Mouse (Mus musculus) activated CD4-positive, CD25-positive, alpha-beta regulatory T cell (primary cell): ENCODE results near the gene Cltc. TPM values are rescaled to one million over a fixed set of nuclear protein-coding genes. Genes with fewer than 3 reads are reported as not detected.

Source experiments
- polyA plus RNA-seq, 2 experiments: library from polyadenylated mRNA; unstranded; fragments of 100-300 nt; shearing (Covaris generic); gene quantifications; one replicate each; pipeline ENCODE4 v1.2.1; 2017

The Cltc gene
- 100 to 1,000 TPM in 1 of 2 experiments, 10 to 100 TPM in 1; 98.2 to 138 TPM for polyA plus RNA-seq

GRCm38 (mm10) chr11:86757480-86758371 lies at the start of gene Cltc:
Gene Cltc, minus strand, starts transcription at chr11:86757565.

GRCm38 (mm10) chr11:86683395-86684125 lies 73.8 kb downstream of the Cltc start, which contains the start of the genes Vmp1 and Ptrh2:
Gene Vmp1, minus strand, starts transcription at chr11:86683836.
Gene Ptrh2, plus strand, starts transcription at chr11:86683985.

Other genes with a start within 250 kb of the Cltc start
- gene Rps6kb1, start 212.8 kb downstream of the Cltc start, polyA plus RNA-seq: 10 to 100 TPM; 43.0 to 56.0 TPM
- gene Tubd1, start 212.6 kb downstream of the Cltc start, polyA plus RNA-seq: 1 to 10 TPM; 8.1 to 9.2 TPM
- gene Vmp1, start 73.7 kb downstream of the Cltc start, polyA plus RNA-seq: 100 to 1,000 TPM; 184 to 281 TPM
- gene Ptrh2, start 73.6 kb downstream of the Cltc start, polyA plus RNA-seq: 1 to 10 TPM; 8.5 to 9.0 TPM
- 10 to 100 TPM; 34.5 to 34.8 TPM for gene Dhx40, start 50.2 kb upstream of the Cltc start, polyA plus RNA-seq
- gene Ypel2, start 236.1 kb upstream of the Cltc start, polyA plus RNA-seq: 1 to 10 TPM; 1.9 to 2.5 TPM